Mouse (Mus musculus) neural tube, embryonic 14.5 days (tissue): Measurements from ENCODE around the gene Actl6a. TPM values are rescaled to one million over a fixed set of nuclear protein-coding genes. Genes with fewer than 3 reads are reported as not detected.

ENCODE experiments used
- ATAC-seq: fragments of 200-750 bp; cut with Nextera tagmentation; 2 replicates; pipeline ENCODE4 v1.8.0; 2017; ENCODE audit warnings: low read depth, mild to moderate bottlenecking, moderate TSS enrichment, moderate library complexity
- H3K27ac ChIP-seq: fragments of 300-500 bp; sonication (generic); 2 replicates; pipeline ENCODE4 v1.5.1; 2014; ENCODE audit warnings: low read depth, mild to moderate bottlenecking, control low read depth, low read length, moderate library complexity, mixed read lengths
- H3K27me3 ChIP-seq: fragments of 300-500 bp; sonication (generic); 2 replicates; pipeline ENCODE4 v1.6.1; 2014; ENCODE audit warnings: low read length; ENCODE audit not compliant: control insufficient read depth, insufficient read depth
- H3K36me3 ChIP-seq: fragments of 300-500 bp; sonication (generic); 2 replicates; pipeline ENCODE4 v1.6.1; 2014; ENCODE audit warnings: low read length, mixed read lengths; ENCODE audit not compliant: control insufficient read depth, insufficient read depth
- H3K4me1 ChIP-seq: fragments of 300-500 bp; sonication (generic); 2 replicates; pipeline ENCODE4 v1.6.1; 2014; ENCODE audit warnings: low read length; ENCODE audit not compliant: control insufficient read depth, insufficient read depth
- H3K4me2 ChIP-seq: fragments of 300-500 bp; sonication (generic); 2 replicates; pipeline ENCODE4 v1.6.1; 2014; ENCODE audit warnings: mild to moderate bottlenecking, low read depth, low read length, control low read depth
- H3K4me3 ChIP-seq: fragments of 300-500 bp; sonication (generic); 2 replicates; pipeline ENCODE4 v1.5.1; 2014; ENCODE audit warnings: low read depth, low read length, control low read depth, mixed read lengths
- H3K9ac ChIP-seq: fragments of 300-500 bp; sonication (generic); replicated peaks from 2 replicates; pipeline ENCODE4 v1.6.1; 2014; ENCODE audit warnings: low read depth, mild to moderate bottlenecking, control low read depth, low read length, mixed read lengths
- H3K9me3 ChIP-seq: fragments of 300-500 bp; sonication (generic); 2 replicates; pipeline ENCODE4 v1.6.1; 2016; ENCODE audit warnings: low read length; ENCODE audit not compliant: control insufficient read depth
- WGBS: fragments of 180-500 bp; shearing (Covaris S2); extraction: QIAGEN DNeasy Blood & Tissue Kit; methylation state at CpG from one replicate; pipeline ENCODE4 v1.1.7; 2014; 5-methylcytosine and 5-hydroxymethylcytosine counted together
- polyA plus RNA-seq: library from polyadenylated mRNA; unstranded; fragments of >200 nt; fragmentation: Nextera tagmentation; extraction: Ambion mirVana; gene quantifications from 2 replicates; pipeline ENCODE4 v1.2.1, GENCODE M21; 2014

Gene Actl6a
- polyA plus RNA-seq, 1 experiment from 2014 or later: 57.5 TPM

DNA sequence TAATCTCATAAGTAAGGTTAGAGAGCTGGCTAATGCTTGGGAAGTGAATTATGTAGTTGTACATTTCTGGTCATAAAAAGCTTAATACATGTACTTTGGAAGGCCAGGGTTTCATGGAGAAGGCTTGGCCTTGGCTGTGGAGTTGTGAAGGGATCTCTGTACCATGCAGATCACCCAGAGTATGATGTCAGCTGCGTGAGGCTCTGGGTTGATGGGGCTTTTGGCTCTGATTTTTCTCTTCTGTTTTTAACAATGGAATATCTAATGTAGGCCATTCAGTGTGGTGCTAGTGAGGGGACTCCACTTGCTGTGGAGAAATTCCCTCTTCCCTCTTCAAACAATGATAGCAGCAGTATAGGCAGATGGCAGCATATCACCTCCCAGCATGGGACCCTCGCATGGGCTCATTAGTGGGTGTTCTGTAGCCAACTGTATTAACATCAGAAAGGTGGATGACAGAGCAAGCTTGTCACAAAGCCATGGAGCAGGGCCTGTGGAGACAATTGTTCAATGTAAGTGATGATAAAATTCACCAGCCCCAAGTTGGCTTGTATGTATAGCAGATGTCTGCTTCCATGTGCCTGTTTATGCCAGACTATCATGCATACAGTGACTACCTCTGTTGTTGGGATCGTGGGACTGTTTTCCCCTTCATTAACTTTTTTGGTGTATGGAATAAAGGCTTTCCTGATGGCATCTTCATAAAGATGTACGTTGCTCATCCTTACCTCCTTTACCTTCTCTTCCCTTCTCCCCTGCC lies 43.9 kb downstream of the Actl6a start:
- Histone ChIP-seq H3K9me3 (no peaks in the 10 kb centered on the region), H3K9ac (no peak overlapping the region), H3K4me2 (no peak overlapping the region), H3K4me1 (no peaks in the 10 kb centered on the region), H3K27me3 (no peaks in the 10 kb centered on the region), H3K4me3 (no peak overlapping the region), H3K27ac (no peak overlapping the region), H3K36me3 (peaks cover 44% of the 10 kb centered on the region)
- peak; percentile 60; the same call in 1 of the 2 replicates for ATAC-seq
- WGBS: 83% methylated on average over 4 of the region's 4 CpGs

- 94% methylated on average over 3 of the region's 3 CpGs for WGBS
- peaks cover 27% of the 10 kb centered on the region for H3K36me3 ChIP-seq
These were observed 48.4 kb downstream of the Actl6a start for GRCm38 (mm10) chr3:32754384-32754915.

GRCm38 (mm10) chr3:32759212-32759611 lies 53.1 kb downstream of the Actl6a start:
- no peak for ATAC-seq
- no peak overlapping the region for H3K27ac ChIP-seq
- no peak overlapping the region for H3K4me2 ChIP-seq
- H3K36me3 ChIP-seq: no peaks in the 10 kb centered on the region
- H3K4me1 ChIP-seq: no peaks in the 10 kb centered on the region
- H3K4me3 ChIP-seq: no peak overlapping the region
- WGBS: 64% methylated on average over 5 of the region's 5 CpGs
- no peaks in the 10 kb centered on the region for H3K9me3 ChIP-seq
- no peaks in the 10 kb centered on the region for H3K27me3 ChIP-seq
- no peak overlapping the region for H3K9ac ChIP-seq

More at GRCm38 (mm10) chr3:32754384-32754915, 48.4 kb downstream of the Actl6a start:
- ATAC-seq: no peak
- Histone ChIP-seq H3K9ac (no peak overlapping the region), H3K4me2 (no peak overlapping the region), H3K9me3 (no peaks in the 10 kb centered on the region), H3K27me3 (no peaks in the 10 kb centered on the region), H3K4me3 (no peak overlapping the region), H3K27ac (no peak overlapping the region), H3K4me1 (no peaks in the 10 kb centered on the region)

DNA sequence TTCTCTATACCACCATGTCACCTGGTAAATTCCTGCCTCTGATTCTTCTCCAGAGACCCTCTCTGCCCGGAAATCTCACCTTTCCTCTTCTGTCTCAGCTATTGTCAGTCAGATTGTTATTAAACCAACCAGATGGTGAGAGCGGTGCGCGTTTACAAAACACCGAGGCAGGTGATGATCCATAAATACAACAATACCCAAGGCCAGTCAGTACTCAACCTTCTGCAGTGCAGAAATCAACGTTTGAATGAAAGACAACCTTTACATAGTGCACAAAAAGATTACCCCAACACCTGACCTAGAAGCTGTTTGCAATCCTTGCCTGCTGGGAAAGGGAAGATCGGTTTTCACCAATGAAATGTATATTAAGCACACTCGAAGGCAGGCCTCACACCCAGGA lies 56.9 kb downstream of the Actl6a start:
- no peaks in the 10 kb centered on the region for H3K4me1 ChIP-seq
- no peaks in the 10 kb centered on the region for H3K9me3 ChIP-seq
- H3K27ac ChIP-seq: no peak overlapping the region
- no peak for ATAC-seq
- 66% methylated on average over 8 of the region's 8 CpGs for WGBS
- H3K4me3 ChIP-seq: no peak overlapping the region
- no peak overlapping the region for H3K4me2 ChIP-seq
- no peaks in the 10 kb centered on the region for H3K27me3 ChIP-seq
- no peaks in the 10 kb centered on the region for H3K36me3 ChIP-seq
- no peak overlapping the region for H3K9ac ChIP-seq

GRCm38 (mm10) chr3:32763902-32764301 lies 57.8 kb downstream of the Actl6a start:
- no peak overlapping the region for H3K27ac ChIP-seq
- 55% methylated on average over 7 of the region's 7 CpGs for WGBS
- no peaks in the 10 kb centered on the region for H3K4me1 ChIP-seq
- H3K4me2 ChIP-seq: no peak overlapping the region
- no peak overlapping the region for H3K4me3 ChIP-seq
- H3K9ac ChIP-seq: no peak overlapping the region
- no peak for ATAC-seq
- H3K36me3 ChIP-seq: no peaks in the 10 kb centered on the region
- H3K9me3 ChIP-seq: no peaks in the 10 kb centered on the region
- no peaks in the 10 kb centered on the region for H3K27me3 ChIP-seq

DNA sequence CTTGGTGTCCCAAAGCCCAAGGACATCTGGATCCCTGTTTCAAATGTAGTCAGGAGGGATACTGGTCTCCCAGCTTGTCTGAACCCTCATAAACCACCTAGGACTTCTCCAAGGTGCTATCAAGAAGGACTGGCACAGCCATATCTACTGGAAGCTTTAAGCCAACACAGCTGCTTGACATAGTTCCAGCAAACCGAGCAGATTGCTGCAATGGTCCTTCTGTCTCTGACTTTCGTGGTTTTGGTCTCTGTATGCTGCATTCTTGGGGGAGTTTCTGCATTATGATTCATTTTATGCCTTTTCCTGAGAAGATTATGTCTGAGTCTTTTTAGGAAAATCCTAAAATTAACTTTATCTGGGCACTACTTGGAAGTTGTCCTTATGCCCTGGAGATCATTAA lies 64.7 kb downstream of the Actl6a start:
- Histone ChIP-seq H3K9me3 (no peaks in the 10 kb centered on the region), H3K4me2 (no peak overlapping the region), H3K27me3 (no peaks in the 10 kb centered on the region), H3K36me3 (no peaks in the 10 kb centered on the region), H3K4me1 (no peaks in the 10 kb centered on the region), H3K9ac (no peak overlapping the region), H3K27ac (no peak overlapping the region), H3K4me3 (no peak overlapping the region)
- WGBS: 82% methylated on average over 2 of the region's 2 CpGs
- ATAC-seq: no peak

Other genes with a start within 250 kb of the Actl6a start
- gene Kcnmb3, start 214.1 kb upstream of the Actl6a start, polyA plus RNA-seq: 0.16 TPM in 1 of 2 replicates, not detected in the other
- 44.9 and 47.2 TPM in 2 replicates for gene Zfp639, start 196.0 kb upstream of the Actl6a start, polyA plus RNA-seq
- 44.1 and 51.9 TPM in 2 replicates for gene Mfn1, start 176.8 kb upstream of the Actl6a start, polyA plus RNA-seq
- 98.5 and 108 TPM in 2 replicates for gene Gnb4, start 89.7 kb upstream of the Actl6a start, polyA plus RNA-seq
- gene Ndufb5, start 30.7 kb downstream of the Actl6a start, polyA plus RNA-seq: 336 and 357 TPM in 2 replicates
- gene Mrpl47, start 31.3 kb downstream of the Actl6a start, polyA plus RNA-seq: 32.3 and 38.5 TPM in 2 replicates
- 15.1 and 15.8 TPM in 2 replicates for gene Usp13, start 111.2 kb downstream of the Actl6a start, polyA plus RNA-seq